Mouse (Mus musculus): ENCODE data around the gene Npas3. TPM values are rescaled to one million over a fixed set of nuclear protein-coding genes. Genes with fewer than 3 reads are reported as not detected.

The Npas3 gene
- polyA plus RNA-seq, 1 experiment, result 0.18 TPM

- H3K4me2 ChIP-seq (ENCODE audit: low read depth), result no peak overlapping the region
- no peak overlapping the region for H3K4me3 ChIP-seq
- no peaks in the 10 kb centered on the region for H3K36me3 ChIP-seq (ENCODE audit: control insufficient read depth, insufficient read depth)
- no peaks in the 10 kb centered on the region for H3K27me3 ChIP-seq (ENCODE audit: control insufficient read depth, insufficient read depth, insufficient read length)
- no peaks in the 10 kb centered on the region for H3K79me2 ChIP-seq (ENCODE audit: control insufficient read depth, insufficient read depth)
- TF ChIP-seq MYOG (IDR thresholded peaks at IDR 0.05; ENCODE audit: control insufficient read depth in 1 of 3, insufficient read depth in 1 of 3, insufficient read length in 2 of 3, low read depth in 2 of 3) (no peak), POLR2A (IDR thresholded peaks at IDR 0.05; ENCODE audit: insufficient read length, low read depth) (no peak), POLR2AphosphoS2 (IDR thresholded peaks at IDR 0.05; ENCODE audit: insufficient read length, low read depth) (no peak), MAX (IDR thresholded peaks at IDR 0.05; ENCODE audit: low read depth) (no peak), E2F4 (IDR thresholded peaks at IDR 0.05; ENCODE audit: insufficient read depth) (no peak), SRF (IDR thresholded peaks at IDR 0.05; ENCODE audit: control insufficient read depth, insufficient read length, low read depth) (no peak)
- H3ac ChIP-seq (ENCODE audit: control insufficient read depth, insufficient read length), result no peak overlapping the region
These were observed 226.0 kb downstream of the Npas3 start for GRCm38 (mm10) chr12:53474486-53474885.

- no peak for TF ChIP-seq MYOD1 (IDR thresholded peaks at IDR 0.05; ENCODE audit: control insufficient read depth in 1 of 3, insufficient read length in 2 of 3, low read depth in 2 of 3)
- TF ChIP-seq MYOG (IDR thresholded peaks at IDR 0.05; ENCODE audit: control insufficient read depth in 1 of 3, insufficient read depth in 1 of 3, insufficient read length in 2 of 3, low read depth in 2 of 3), result no peak
- TF ChIP-seq MAX (IDR thresholded peaks at IDR 0.05; ENCODE audit: low read depth), result no peak
- no peak for TF ChIP-seq REST (IDR thresholded peaks at IDR 0.05; ENCODE audit: insufficient read depth, insufficient read length)
- no peak for TF ChIP-seq TCF3 (IDR thresholded peaks at IDR 0.05; ENCODE audit: insufficient read length, low read depth)
- TF ChIP-seq TCF12 (IDR thresholded peaks at IDR 0.05; ENCODE audit: insufficient read depth, poor library complexity, severe bottlenecking), result no peak
- TF ChIP-seq POLR2AphosphoS2 (IDR thresholded peaks at IDR 0.05; ENCODE audit: insufficient read length, low read depth), result no peak
- no peak for TF ChIP-seq USF1 (IDR thresholded peaks at IDR 0.05; ENCODE audit: low read depth)
- TF ChIP-seq E2F4 (IDR thresholded peaks at IDR 0.05; ENCODE audit: insufficient read depth), result no peak
- no peak for TF ChIP-seq SRF (IDR thresholded peaks at IDR 0.05; ENCODE audit: control insufficient read depth, insufficient read length, low read depth)
- TF ChIP-seq CEBPB (IDR thresholded peaks at IDR 0.05; ENCODE audit: insufficient read depth, poor library complexity, severe bottlenecking), result no peak
- TF ChIP-seq POLR2A (IDR thresholded peaks at IDR 0.05; ENCODE audit: insufficient read length, low read depth), result no peak
- Histone ChIP-seq H3K36me3 (ENCODE audit: control insufficient read depth, insufficient read depth) (no peaks in the 10 kb centered on the region), H3K4me3 (no peak overlapping the region), H3K79me2 (ENCODE audit: control insufficient read depth, insufficient read depth) (no peaks in the 10 kb centered on the region), H3K27me3 (ENCODE audit: control insufficient read depth, insufficient read depth, insufficient read length) (no peaks in the 10 kb centered on the region), H3K4me2 (ENCODE audit: low read depth) (no peak overlapping the region), H3ac (ENCODE audit: control insufficient read depth, insufficient read length) (no peak overlapping the region)
These were observed 236.4 kb downstream of the Npas3 start for GRCm38 (mm10) chr12:53484924-53485323.

- Histone ChIP-seq H3K27me3 (ENCODE audit: control insufficient read depth, insufficient read depth, insufficient read length) (no peaks in the 10 kb centered on the region), H3ac (ENCODE audit: control insufficient read depth, insufficient read length) (no peak overlapping the region), H3K36me3 (ENCODE audit: control insufficient read depth, insufficient read depth) (no peaks in the 10 kb centered on the region), H3K79me2 (ENCODE audit: control insufficient read depth, insufficient read depth) (no peaks in the 10 kb centered on the region), H3K4me3 (no peak overlapping the region), H3K4me2 (ENCODE audit: low read depth) (no peak overlapping the region)
- TF ChIP-seq POLR2A (IDR thresholded peaks at IDR 0.05; ENCODE audit: insufficient read length, low read depth) (no peak), CEBPB (IDR thresholded peaks at IDR 0.05; ENCODE audit: insufficient read depth, poor library complexity, severe bottlenecking) (no peak), USF1 (IDR thresholded peaks at IDR 0.05; ENCODE audit: low read depth) (no peak), REST (IDR thresholded peaks at IDR 0.05; ENCODE audit: insufficient read depth, insufficient read length) (no peak), TCF12 (IDR thresholded peaks at IDR 0.05; ENCODE audit: insufficient read depth, poor library complexity, severe bottlenecking) (no peak), SRF (IDR thresholded peaks at IDR 0.05; ENCODE audit: control insufficient read depth, insufficient read length, low read depth) (no peak), TCF3 (IDR thresholded peaks at IDR 0.05; ENCODE audit: insufficient read length, low read depth) (no peak), MYOD1 (IDR thresholded peaks at IDR 0.05; ENCODE audit: control insufficient read depth in 1 of 3, insufficient read length in 2 of 3, low read depth in 2 of 3) (no peak), E2F4 (IDR thresholded peaks at IDR 0.05; ENCODE audit: insufficient read depth) (no peak), MYOG (IDR thresholded peaks at IDR 0.05; ENCODE audit: control insufficient read depth in 1 of 3, insufficient read depth in 1 of 3, insufficient read length in 2 of 3, low read depth in 2 of 3) (no peak), MAX (IDR thresholded peaks at IDR 0.05; ENCODE audit: low read depth) (no peak), POLR2AphosphoS2 (IDR thresholded peaks at IDR 0.05; ENCODE audit: insufficient read length, low read depth) (no peak)
These were observed 247.9 kb downstream of the Npas3 start for GRCm38 (mm10) chr12:53496386-53496785.

GRCm38 (mm10) chr12:53514885-53515284, 266.4 kb downstream of the Npas3 start:
- Histone ChIP-seq H3K36me3 (ENCODE audit: control insufficient read depth, insufficient read depth) (no peaks in the 10 kb centered on the region), H3K79me2 (ENCODE audit: control insufficient read depth, insufficient read depth) (no peaks in the 10 kb centered on the region), H3ac (ENCODE audit: control insufficient read depth, insufficient read length) (no peak overlapping the region), H3K4me3 (no peak overlapping the region), H3K27me3 (ENCODE audit: control insufficient read depth, insufficient read depth, insufficient read length) (no peaks in the 10 kb centered on the region), H3K4me2 (ENCODE audit: low read depth) (no peak overlapping the region)
- TF ChIP-seq POLR2AphosphoS2 (IDR thresholded peaks at IDR 0.05; ENCODE audit: insufficient read length, low read depth) (no peak), MYOG (IDR thresholded peaks at IDR 0.05; ENCODE audit: control insufficient read depth in 1 of 3, insufficient read depth in 1 of 3, insufficient read length in 2 of 3, low read depth in 2 of 3) (no peak), POLR2A (IDR thresholded peaks at IDR 0.05; ENCODE audit: insufficient read length, low read depth) (no peak), MAX (IDR thresholded peaks at IDR 0.05; ENCODE audit: low read depth) (no peak)

GRCm38 (mm10) chr12:53519556-53519955, 271.1 kb downstream of the Npas3 start:
- no peak for TF ChIP-seq TCF3 (IDR thresholded peaks at IDR 0.05; ENCODE audit: insufficient read length, low read depth)
- no peak for TF ChIP-seq POLR2AphosphoS2 (IDR thresholded peaks at IDR 0.05; ENCODE audit: insufficient read length, low read depth)
- Histone ChIP-seq H3ac (ENCODE audit: control insufficient read depth, insufficient read length) (no peak overlapping the region), H3K79me2 (ENCODE audit: control insufficient read depth, insufficient read depth) (no peaks in the 10 kb centered on the region), H3K36me3 (ENCODE audit: control insufficient read depth, insufficient read depth) (no peaks in the 10 kb centered on the region), H3K27me3 (ENCODE audit: control insufficient read depth, insufficient read depth, insufficient read length) (no peaks in the 10 kb centered on the region), H3K4me3 (no peak overlapping the region), H3K4me2 (ENCODE audit: low read depth) (no peak overlapping the region)
